Mouse (Mus musculus) heart, adult 18-20 months (tissue): ENCODE data around the gene Ptbp1. TPM values are rescaled to one million over a fixed set of nuclear protein-coding genes. Genes with fewer than 3 reads are reported as not detected.

Source experiments
- microRNA-seq, 2 experiments: library from miRNA; unstranded; fragments of <30 nt; microRNA quantifications; one replicate each; pipeline ENCODE4 v1.2.0; 2022
- total RNA-seq, 2 experiments: library from RNA; stranded (reverse); gene quantifications; 2 replicates each; pipeline ENCODE4 v1.2.3; 2021

Gene Ptbp1
- total RNA-seq, 2 experiments from 2014 or later: 35.8 to 39.9 TPM

Small RNA genes lying within 50 kb of the gene (microRNA-seq; reads per million reads assigned to microRNA genes)
- gene Mir6910: 0 reads per million in 2 experiments

Other genes with a start within 250 kb of the Ptbp1 start
- gene C2cd4c, start 240.4 kb upstream of the Ptbp1 start, total RNA-seq: under 1 TPM in 1 of 2 experiments, not detected in 1; 0.10 TPM
- 1 to 10 TPM; 1.3 to 1.5 TPM for gene Shc2, start 216.5 kb upstream of the Ptbp1 start, total RNA-seq
- not detected for gene Odf3l2, start 208.7 kb upstream of the Ptbp1 start, total RNA-seq
- under 1 TPM in 1 of 2 experiments, not detected in 1; 0.21 TPM for gene Madcam1, start 189.9 kb upstream of the Ptbp1 start, total RNA-seq
- 10 to 100 TPM; 15.5 to 18.0 TPM for gene Tpgs1, start 185.1 kb upstream of the Ptbp1 start, total RNA-seq
- gene Cdc34, start 172.2 kb upstream of the Ptbp1 start, total RNA-seq: 100 to 1,000 TPM; 213 to 227 TPM
- gene Gzmm, start 165.4 kb upstream of the Ptbp1 start, total RNA-seq: 1 to 10 TPM; 7.2 to 7.9 TPM
- 1,000 to 10,000 TPM; 1,459 to 1,479 TPM for gene Bsg, start 149.9 kb upstream of the Ptbp1 start, total RNA-seq
- 10 to 100 TPM; 14.8 to 15.1 TPM for gene Hcn2, start 137.8 kb upstream of the Ptbp1 start, total RNA-seq
- gene Polrmt, start 107.8 kb upstream of the Ptbp1 start, total RNA-seq: 10 to 100 TPM; 46.3 to 49.5 TPM
- not detected for gene Fgf22, start 99.4 kb upstream of the Ptbp1 start, total RNA-seq
- 10 to 100 TPM; 22.0 to 23.1 TPM for gene Rnf126, start 87.5 kb upstream of the Ptbp1 start, total RNA-seq
- 1 to 10 TPM; 3.5 to 4.5 TPM for gene Fstl3, start 77.2 kb upstream of the Ptbp1 start, total RNA-seq
- gene Prss57, start 63.5 kb upstream of the Ptbp1 start, total RNA-seq: not detected
- gene Palm, start 60.9 kb upstream of the Ptbp1 start, total RNA-seq: 10 to 100 TPM; 44.3 to 45.7 TPM
- gene Misp, start 33.4 kb upstream of the Ptbp1 start, total RNA-seq: under 1 TPM; 0.42 to 0.67 TPM
- gene Prtn3, start 20.0 kb downstream of the Ptbp1 start, total RNA-seq: not detected
- gene Plppr3, start 20.2 kb downstream of the Ptbp1 start, total RNA-seq: under 1 TPM; 0.12 to 0.18 TPM
- not detected for gene Elane, start 31.8 kb downstream of the Ptbp1 start, total RNA-seq
- gene Cfd, start 36.4 kb downstream of the Ptbp1 start, total RNA-seq: 100 to 1,000 TPM in 1 of 2 experiments, 10 to 100 TPM in 1; 49.7 to 435 TPM
- gene Med16, start 54.5 kb downstream of the Ptbp1 start, total RNA-seq: 10 to 100 TPM; 50.4 to 56.7 TPM
- gene Gm26602, start 56.4 kb downstream of the Ptbp1 start, total RNA-seq: not detected
- gene Kiss1r, start 62.5 kb downstream of the Ptbp1 start, total RNA-seq: under 1 TPM; 0.17 to 0.46 TPM
- gene R3hdm4, start 66.8 kb downstream of the Ptbp1 start, total RNA-seq: 10 to 100 TPM; 75.3 to 78.2 TPM
- gene Arid3a, start 72.6 kb downstream of the Ptbp1 start, total RNA-seq: 1 to 10 TPM; 1.0 to 1.1 TPM
- gene Wdr18, start 105.7 kb downstream of the Ptbp1 start, total RNA-seq: 10 to 100 TPM; 33.1 to 33.6 TPM
- under 1 TPM; 0.57 to 0.67 TPM for gene Grin3b, start 116.3 kb downstream of the Ptbp1 start, total RNA-seq
- 100 to 1,000 TPM; 120 TPM for gene Tmem259, start 129.9 kb downstream of the Ptbp1 start, total RNA-seq
- 10 to 100 TPM; 28.3 to 32.6 TPM for gene Cnn2, start 134.2 kb downstream of the Ptbp1 start, total RNA-seq
- 1 to 10 TPM; 6.5 to 7.6 TPM for gene Abca7, start 142.1 kb downstream of the Ptbp1 start, total RNA-seq
- 1 to 10 TPM; 3.1 to 8.7 TPM for gene Arhgap45, start 162.2 kb downstream of the Ptbp1 start, total RNA-seq
- gene Polr2e, start 185.4 kb downstream of the Ptbp1 start, total RNA-seq: 10 to 100 TPM; 92.9 to 97.6 TPM
- 1,000 to 10,000 TPM in 1 of 2 experiments, 100 to 1,000 TPM in 1; 983 to 1,022 TPM for gene Gpx4, start 192.7 kb downstream of the Ptbp1 start, total RNA-seq